Mouse (Mus musculus) induced T-regulatory cell, adult 2 months (primary cell): Measurements from ENCODE around the gene Zmynd15.
"Not testable (repeated sequence)": the region's sequence is repeated elsewhere in the genome, so short reads cannot be mapped to it uniquely, and the experiment has no call there.

Source experiments
- DNase-seq: peaks from one replicate; pipeline ENCODE4 v3.0.0-alpha.2; 2012; ENCODE audit warnings: low read depth

Gene Zmynd15

GRCm38 (mm10) chr11:70458688-70459600, at the start of gene Zmynd15:
Gene Zmynd15 (plus strand): TSS chr11:70459433.
- DNase-seq, result no peak

GRCm38 (mm10) chr11:70409594-70410296, 49.5 kb upstream of the Zmynd15 start, which contains the start of gene Pelp1:
Gene Pelp1 (minus strand): TSS chr11:70410031.
- peak; percentile 89 for DNase-seq

GRCm38 (mm10) chr11:70410297-70410643, 49.0 kb upstream of the Zmynd15 start:
- DNase-seq, result no peak

- no peak for DNase-seq
Observed at GRCm38 (mm10) chr11:70412591-70412990, 46.6 kb upstream of the Zmynd15 start.

GRCm38 (mm10) chr11:70413961-70414360, 45.3 kb upstream of the Zmynd15 start:
- DNase-seq, result peak; percentile 92

- DNase-seq, result no peak
Observed at GRCm38 (mm10) chr11:70418199-70418598, 41.0 kb upstream of the Zmynd15 start.

GRCm38 (mm10) chr11:70419486-70419885, 39.7 kb upstream of the Zmynd15 start:
- no peak for DNase-seq

- not testable (repeated sequence) for DNase-seq
Observed at GRCm38 (mm10) chr11:70426598-70426997, 32.6 kb upstream of the Zmynd15 start.

- no peak for DNase-seq
Observed at GRCm38 (mm10) chr11:70431574-70431973, 27.7 kb upstream of the Zmynd15 start.

GRCm38 (mm10) chr11:70432048-70432894, 27.0 kb upstream of the Zmynd15 start, which contains the start of gene Arrb2:
Gene Arrb2 (plus strand): TSS chr11:70432635.
- peak; percentile 99 for DNase-seq

- DNase-seq, result peak; percentile 73
Observed at GRCm38 (mm10) chr11:70432895-70433568, 26.2 kb upstream of the Zmynd15 start.

- peak; percentile 65 for DNase-seq
Observed at GRCm38 (mm10) chr11:70433569-70433943, 25.7 kb upstream of the Zmynd15 start.

GRCm38 (mm10) chr11:70433951-70434350, 25.3 kb upstream of the Zmynd15 start:
- peak; percentile 68 for DNase-seq

- DNase-seq, result peak; percentile 71
Observed at GRCm38 (mm10) chr11:70435476-70435875, 23.8 kb upstream of the Zmynd15 start.

GRCm38 (mm10) chr11:70437426-70437825, 21.8 kb upstream of the Zmynd15 start:
- DNase-seq, result peak; percentile 47

- DNase-seq, result no peak
Observed at GRCm38 (mm10) chr11:70438728-70439374, 20.4 kb upstream of the Zmynd15 start.

GRCm38 (mm10) chr11:70440637-70441036, 18.6 kb upstream of the Zmynd15 start:
- no peak for DNase-seq

- no peak for DNase-seq
Observed at GRCm38 (mm10) chr11:70441882-70442281, 17.4 kb upstream of the Zmynd15 start.

GRCm38 (mm10) chr11:70443964-70444363, 15.3 kb upstream of the Zmynd15 start:
- DNase-seq, result no peak

- DNase-seq, result no peak
Observed at GRCm38 (mm10) chr11:70444667-70445066, 14.6 kb upstream of the Zmynd15 start.

- no peak for DNase-seq
Observed at GRCm38 (mm10) chr11:70446756-70447155, 12.5 kb upstream of the Zmynd15 start.
